Mouse (Mus musculus) forebrain, embryonic 16.5 days (tissue): ENCODE results near the gene Mup20. TPM values are rescaled to one million over a fixed set of nuclear protein-coding genes. Genes with fewer than 3 reads are reported as not detected.
"Not testable (repeated sequence)": the region's sequence is repeated elsewhere in the genome, so short reads cannot be mapped to it uniquely, and the experiment has no call there.

Source experiments
- ATAC-seq: fragments of 200-750 bp; cut with Nextera tagmentation; 2 replicates; pipeline ENCODE4 v1.8.0; 2017; ENCODE audit warnings: mild to moderate bottlenecking, moderate library complexity
- H3K27ac ChIP-seq: fragments of 300-500 bp; sonication (generic); 2 replicates; pipeline ENCODE4 v1.5.1; 2014; ENCODE audit warnings: low read length, control low read depth
- H3K27me3 ChIP-seq: fragments of 300-500 bp; sonication (generic); replicated peaks from 2 replicates; pipeline ENCODE4 v1.6.1; 2014; ENCODE audit warnings: low read length; ENCODE audit not compliant: control insufficient read depth, insufficient read depth
- H3K36me3 ChIP-seq: fragments of 300-500 bp; sonication (generic); 2 replicates; pipeline ENCODE4 v1.6.1; 2014; ENCODE audit not compliant: control insufficient read depth, insufficient read depth
- H3K4me1 ChIP-seq: fragments of 300-500 bp; sonication (generic); replicated peaks from 2 replicates; pipeline ENCODE4 v1.6.1; 2014; ENCODE audit warnings: low read length; ENCODE audit not compliant: control insufficient read depth, insufficient read depth
- H3K4me2 ChIP-seq: fragments of 300-500 bp; sonication (generic); 2 replicates; pipeline ENCODE4 v1.6.1; 2014; ENCODE audit warnings: mild to moderate bottlenecking, low read length, control low read depth
- H3K4me3 ChIP-seq: fragments of 300-500 bp; sonication (generic); replicated peaks from 2 replicates; pipeline ENCODE4 v1.5.1; 2014; ENCODE audit warnings: mild to moderate bottlenecking, low read length, control low read depth
- H3K9ac ChIP-seq: fragments of 300-500 bp; sonication (generic); replicated peaks from 2 replicates; pipeline ENCODE4 v1.6.1; 2014; ENCODE audit warnings: low read depth, low read length, control low read depth
- H3K9me3 ChIP-seq: fragments of 300-500 bp; sonication (generic); 2 replicates; pipeline ENCODE4 v1.6.1; 2016; ENCODE audit warnings: low read length; ENCODE audit not compliant: control insufficient read depth
- WGBS: fragments of 180-500 bp; shearing (Covaris S2); extraction: QIAGEN DNeasy Blood & Tissue Kit; methylation state at CpG from one replicate; pipeline ENCODE4 v1.1.7; 2014; 5-methylcytosine and 5-hydroxymethylcytosine counted together
- polyA plus RNA-seq: library from polyadenylated mRNA; unstranded; fragments of >200 nt; fragmentation: Nextera tagmentation; extraction: Ambion mirVana; gene quantifications from 2 replicates; pipeline ENCODE4 v1.2.1, GENCODE M21; 2015

The Mup20 gene
- polyA plus RNA-seq, 1 experiment from 2014 or later: not detected

- no peak overlapping the region for H3K4me2 ChIP-seq
- 88% methylated on average over 2 of the region's 2 CpGs for WGBS
- ATAC-seq: no peak
- H3K4me1 ChIP-seq: no peaks in the 10 kb centered on the region
- no peak overlapping the region for H3K27ac ChIP-seq
- no peaks in the 10 kb centered on the region for H3K27me3 ChIP-seq
- H3K36me3 ChIP-seq: no peaks in the 10 kb centered on the region
- no peak overlapping the region for H3K4me3 ChIP-seq
- no peak overlapping the region for H3K9ac ChIP-seq
- H3K9me3 ChIP-seq: no peaks in the 10 kb centered on the region
Observed at GRCm38 (mm10) chr4:62023120-62023519, 30.8 kb downstream of the Mup20 start.

GRCm38 (mm10) chr4:62020511-62020910 lies 33.4 kb downstream of the Mup20 start:
- H3K4me3 ChIP-seq, H3K9ac ChIP-seq, ATAC-seq, H3K4me2 ChIP-seq, H3K36me3 ChIP-seq, H3K27me3 ChIP-seq, H3K9me3 ChIP-seq, H3K4me1 ChIP-seq, H3K27ac ChIP-seq: not testable (repeated sequence)

Other genes starting within 250 kb of the Mup20 start
- not detected in 2 replicates for gene Mup5, start 218.9 kb downstream of the Mup20 start, polyA plus RNA-seq
- not detected in 2 replicates for gene Mup3, start 33.2 kb upstream of the Mup20 start, polyA plus RNA-seq
- not detected in 2 replicates for gene Mup21, start 96.7 kb upstream of the Mup20 start, polyA plus RNA-seq
- 22.8 and 22.9 TPM in 2 replicates for gene Zfp37, start 176.9 kb upstream of the Mup20 start, polyA plus RNA-seq
- gene Slc31a2, start 208.4 kb upstream of the Mup20 start, polyA plus RNA-seq: 13.0 and 15.6 TPM in 2 replicates